Mouse (Mus musculus) stomach, postnatal 0 days (tissue): Measurements from ENCODE around the gene Trpm3.

Experiments used
- CTCF ChIP-seq: IDR thresholded peaks from 2 replicates; pipeline ENCODE4 v1.5.1; 2016; ENCODE audit warnings: antibody characterized with exemption, low read depth, mild to moderate bottlenecking, moderate library complexity
- EP300 ChIP-seq: optimal IDR thresholded peaks from 2 replicates; pipeline ENCODE3; 2016; ENCODE audit warnings: antibody characterized with exemption

DNA sequence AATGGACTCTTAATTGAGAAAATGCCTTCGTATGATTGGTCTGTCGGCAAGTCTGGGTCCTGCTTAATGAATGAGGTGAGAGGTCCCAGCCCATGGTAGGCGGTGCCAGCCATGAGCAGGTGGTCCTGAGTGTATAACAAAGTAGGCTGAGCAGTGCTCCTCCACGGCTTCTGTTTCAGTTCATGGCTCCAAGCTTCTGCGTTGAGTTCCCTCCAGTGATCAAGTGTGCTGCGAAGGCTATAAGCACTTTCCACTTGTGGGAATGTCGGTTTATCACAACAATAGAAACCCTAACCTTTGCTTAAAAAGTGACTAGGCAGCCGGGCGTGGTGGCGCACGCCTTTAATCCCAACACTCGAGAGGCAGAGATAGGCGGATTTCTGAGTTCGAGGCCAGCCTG is 898.7 kb downstream of the Trpm3 start:
- no peak for TF ChIP-seq CTCF
- TF ChIP-seq EP300 = no peak
